Mouse (Mus musculus) megakaryocyte, embryonic 14.5 days (primary cell): Measurements from ENCODE around the gene Kcnh1.

Source experiments
- FLI1 ChIP-seq: IDR thresholded peaks from 2 replicates; pipeline ENCODE4 v1.6.1; 2012; ENCODE audit warnings: low read length, inconsistent platforms, mixed read lengths
- GATA1 ChIP-seq: IDR thresholded peaks from 3 replicates; pipeline ENCODE4 v1.6.1; 2012; ENCODE audit warnings: mixed read lengths, low read length, inconsistent platforms, borderline replicate concordance

GRCm38 (mm10) chr1:192259616-192260015 lies 69.0 kb downstream of the Kcnh1 start:
- TF ChIP-seq GATA1 = no peak
- no peak for TF ChIP-seq FLI1
